Mouse (Mus musculus) CD4-positive, CD25-positive, alpha-beta regulatory T cell, adult 4 months (primary cell): Measurements from ENCODE around the gene Mtr. TPM values are rescaled to one million over a fixed set of nuclear protein-coding genes. Genes with fewer than 3 reads are reported as not detected.
A peak's percentile ranks its signal among the peaks of the same experiment; 100 is the strongest.

Source experiments
- ATAC-seq: one replicate; pipeline ENCODE4 v1.8.0; 2017
- polyA plus RNA-seq, 2 experiments: library from polyadenylated mRNA; unstranded; fragments of 100-300 nt; shearing (Covaris generic); gene quantifications; one replicate each; pipeline ENCODE4 v1.2.1; 2017

Gene Mtr
- polyA plus RNA-seq: 10 to 100 TPM; 19.4 to 29.4 TPM

DNA sequence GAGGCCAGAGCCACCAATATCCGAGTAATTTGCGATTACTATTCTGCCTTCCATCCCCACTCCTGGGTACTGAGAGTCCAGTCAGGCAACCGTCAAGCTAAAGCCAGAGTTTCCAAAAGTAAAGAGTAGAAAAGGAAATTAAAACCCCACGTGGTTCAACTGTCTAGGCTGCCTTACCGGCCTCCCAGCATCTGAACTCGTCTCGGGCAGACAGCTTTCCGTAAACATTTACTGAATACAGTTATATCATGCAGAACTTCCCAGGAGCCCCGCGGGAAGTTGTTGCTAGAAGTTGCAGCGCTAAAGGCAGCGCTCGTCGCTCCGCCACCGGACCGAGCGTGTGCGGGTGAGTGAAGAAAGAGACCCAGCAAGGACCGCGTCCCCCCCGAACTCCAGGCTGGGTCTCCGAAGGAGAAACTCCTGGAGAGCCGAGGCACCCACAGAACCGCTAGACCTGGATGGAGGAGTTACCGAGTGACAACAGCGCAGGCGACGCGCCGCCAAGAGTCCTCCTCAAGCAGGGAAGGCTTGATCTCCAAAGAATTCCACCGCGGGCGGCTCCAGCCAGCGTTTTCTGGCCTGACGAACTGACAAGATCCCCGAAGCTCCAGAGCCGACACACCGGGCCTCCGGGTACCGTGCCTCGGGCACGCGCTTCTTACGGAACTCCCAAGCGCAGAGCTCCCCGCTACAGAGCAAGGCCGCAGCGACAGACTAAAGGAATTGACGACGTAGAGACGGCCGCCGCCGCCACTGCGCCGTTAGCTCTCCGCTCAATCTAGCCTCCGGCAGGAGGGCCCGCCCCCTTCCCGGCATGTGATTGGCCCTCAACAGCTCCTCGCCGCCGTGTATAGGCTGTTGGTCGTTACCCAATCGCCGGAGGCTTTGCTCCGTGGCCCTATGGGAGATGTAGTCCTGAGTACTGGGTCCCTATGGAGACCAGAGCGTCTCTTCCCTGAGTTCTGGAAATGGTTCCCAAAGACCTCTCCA is at the start of gene Mtr:
TSS of gene Mtr (minus strand) at position 723 of the 990 bp plus-strand sequence.
- peak; percentile 99 for ATAC-seq

DNA sequence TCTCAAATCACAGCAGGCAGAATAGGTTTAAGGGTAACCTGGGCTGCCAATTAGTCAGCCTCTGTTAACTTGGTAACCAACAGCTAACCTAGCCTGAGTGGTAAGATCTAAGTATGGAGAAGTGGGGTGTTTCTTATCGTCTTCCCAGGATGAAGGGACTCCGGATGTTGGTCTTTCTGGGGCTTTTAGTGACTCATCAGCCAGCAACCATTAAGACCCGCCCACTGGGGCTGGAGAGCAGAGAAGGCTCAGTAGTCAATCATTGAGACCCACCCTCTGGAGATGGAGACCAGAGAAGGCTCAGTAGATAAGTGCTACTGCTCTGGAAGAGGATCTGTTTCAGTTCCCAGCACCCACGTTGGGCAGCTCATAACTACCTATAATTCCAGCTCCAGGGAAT is 49.4 kb upstream of the Mtr start:
- no peak for ATAC-seq

GRCm38 (mm10) chr13:12305540-12305939 is 47.6 kb upstream of the Mtr start:
- ATAC-seq: no peak

- no peak for ATAC-seq
These were observed 47.1 kb upstream of the Mtr start for GRCm38 (mm10) chr13:12304991-12305390.

DNA sequence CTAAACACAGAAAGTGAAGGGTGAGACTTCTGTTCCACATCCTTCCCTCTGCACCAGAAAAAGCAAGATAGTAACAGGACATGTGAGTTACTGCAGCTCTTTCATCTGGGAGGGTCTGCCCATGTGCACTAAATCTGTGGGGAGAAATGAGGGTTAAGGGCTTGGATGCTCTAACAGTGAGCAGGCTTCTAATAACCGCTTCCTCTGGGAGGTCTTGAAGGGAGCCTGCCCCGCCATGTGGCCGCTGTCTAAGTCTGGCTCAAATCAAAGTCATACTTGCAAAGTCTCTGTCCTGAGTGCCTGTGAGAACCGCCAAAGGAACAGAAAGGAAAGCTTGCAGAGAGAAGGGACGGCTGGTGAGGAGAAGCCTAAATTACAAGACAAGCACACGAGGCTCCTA is 39.9 kb upstream of the Mtr start:
- no peak for ATAC-seq

GRCm38 (mm10) chr13:12296701-12297100 is 38.8 kb upstream of the Mtr start:
- ATAC-seq: no peak

GRCm38 (mm10) chr13:12293810-12294209 is 35.9 kb upstream of the Mtr start:
- ATAC-seq: no peak

DNA sequence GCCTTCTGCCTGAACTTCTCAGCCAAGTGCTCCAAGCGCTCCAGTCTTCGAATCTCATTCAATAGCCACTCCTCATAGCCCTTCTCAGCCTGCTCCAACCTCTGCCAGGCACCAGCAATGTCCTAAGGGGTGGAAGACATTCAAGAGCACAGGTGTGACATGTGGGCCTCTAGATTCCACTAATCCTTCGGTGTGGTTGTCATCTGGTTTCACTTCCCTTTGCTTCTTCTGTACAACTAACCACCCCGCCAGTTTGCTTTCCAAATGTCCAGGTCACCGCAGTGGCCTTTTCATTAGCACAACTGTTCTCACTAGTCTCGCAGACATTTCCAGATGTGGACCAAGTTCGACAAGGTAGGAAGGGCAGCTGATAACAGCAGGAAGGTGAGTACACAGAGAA is 32.8 kb upstream of the Mtr start:
- ATAC-seq: no peak

DNA sequence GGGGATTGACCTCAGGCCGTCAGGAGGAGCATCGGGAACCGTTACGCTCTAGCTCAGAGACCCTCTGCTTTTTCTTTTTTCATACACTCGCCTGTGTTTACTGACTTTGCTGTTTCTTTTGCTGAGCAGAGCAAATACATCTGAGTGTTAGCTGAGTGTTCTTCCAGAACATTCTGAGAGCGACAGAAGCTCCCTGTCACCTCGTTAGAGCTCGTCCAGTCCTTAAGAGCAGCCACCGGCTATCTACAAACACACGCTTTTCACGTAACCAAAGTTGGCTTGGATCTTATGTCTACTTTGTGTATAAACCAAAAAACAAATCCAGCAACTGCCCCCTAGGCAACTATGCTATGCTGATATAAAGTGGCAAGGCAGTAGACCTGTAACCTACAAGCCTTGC is 26.6 kb upstream of the Mtr start:
- ATAC-seq: no peak

DNA sequence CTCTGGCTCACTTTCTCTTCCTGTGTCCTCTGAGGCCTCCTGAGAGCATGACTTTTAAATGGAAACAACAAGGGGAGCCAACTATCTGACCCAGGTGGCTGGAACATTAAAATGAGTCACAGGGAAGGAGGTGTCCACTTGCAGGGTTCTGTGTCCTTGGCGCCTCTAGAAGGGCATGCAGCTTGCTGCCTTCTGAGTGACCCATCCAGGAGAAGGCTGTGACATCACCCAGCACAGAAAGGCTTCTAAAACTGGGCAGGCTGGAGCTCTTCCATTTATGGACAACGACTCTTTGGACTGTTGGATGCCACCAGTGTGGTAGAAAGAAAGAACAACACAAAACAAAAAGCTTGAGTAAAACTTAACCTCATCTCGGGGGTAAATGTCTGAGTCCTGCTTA is 25.9 kb upstream of the Mtr start:
- no peak for ATAC-seq

GRCm38 (mm10) chr13:12274721-12275120 is 16.8 kb upstream of the Mtr start:
- no peak for ATAC-seq

GRCm38 (mm10) chr13:12274220-12274619 is 16.3 kb upstream of the Mtr start:
- no peak for ATAC-seq

GRCm38 (mm10) chr13:12272953-12273352 is 15.0 kb upstream of the Mtr start:
- peak; percentile 68 for ATAC-seq

DNA sequence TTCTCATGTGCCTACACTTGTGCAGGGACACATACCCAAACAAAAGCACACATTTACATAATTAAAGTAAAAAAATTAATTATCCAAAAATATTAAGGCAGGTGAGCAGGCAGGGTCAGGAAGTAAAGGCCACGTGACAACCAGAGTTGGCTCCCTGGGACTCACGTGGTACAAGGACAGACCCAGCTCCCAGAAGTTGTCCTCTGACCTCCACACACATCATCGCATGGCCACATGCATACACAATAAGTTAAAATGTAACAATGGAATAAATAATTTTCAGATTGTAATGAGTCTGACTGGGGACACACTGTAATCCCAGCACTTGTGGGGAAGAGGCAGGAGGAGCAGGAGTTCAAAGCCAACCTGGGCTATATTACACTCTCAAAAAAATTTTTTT is 10.1 kb upstream of the Mtr start:
- no peak for ATAC-seq

DNA sequence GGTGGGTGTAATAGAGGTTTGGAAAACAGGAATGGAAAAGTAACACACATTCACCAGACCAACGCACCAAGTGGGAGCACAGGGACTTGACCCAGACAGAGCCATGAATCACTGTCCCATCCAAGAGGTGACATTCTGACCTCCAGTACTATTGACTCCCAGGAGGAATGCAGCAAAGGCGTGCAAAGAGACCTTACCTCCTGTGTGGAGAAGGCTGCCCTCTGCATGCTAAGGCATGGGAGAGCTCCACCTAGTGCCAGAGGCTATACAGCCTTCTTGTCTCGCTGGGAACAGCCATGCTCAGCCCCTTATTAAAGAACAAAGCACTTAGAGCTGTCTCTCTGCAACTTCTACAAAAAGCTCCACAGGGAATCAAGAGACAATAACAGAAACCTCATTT is 9.2 kb upstream of the Mtr start:
- ATAC-seq: no peak

DNA sequence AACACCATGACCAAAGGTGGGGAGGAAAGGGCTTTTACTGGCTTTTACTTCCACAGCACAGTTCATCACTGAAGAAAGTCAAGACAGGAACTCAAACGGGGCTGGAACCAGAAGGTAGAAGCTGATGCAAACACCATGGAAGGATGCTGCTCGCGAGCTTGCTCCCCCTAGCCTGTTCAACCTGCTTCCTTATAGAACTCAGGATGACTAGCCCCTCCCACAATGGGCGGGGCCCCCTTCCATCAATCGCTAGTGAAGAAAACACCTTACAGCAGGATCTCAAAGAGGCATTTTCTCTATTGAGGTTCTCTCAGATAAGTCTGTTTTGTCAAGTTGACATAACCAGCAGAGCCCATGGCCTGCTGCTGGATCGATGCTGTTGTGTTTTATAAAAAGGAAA is 6.1 kb upstream of the Mtr start:
- ATAC-seq: no peak

- no peak for ATAC-seq
These were observed 3.6 kb upstream of the Mtr start for GRCm38 (mm10) chr13:12261505-12261904.

GRCm38 (mm10) chr13:12256871-12257390 is 982 bp downstream of the Mtr start:
- no peak for ATAC-seq

GRCm38 (mm10) chr13:12255911-12256705 is 1.8 kb downstream of the Mtr start:
- ATAC-seq: no peak

DNA sequence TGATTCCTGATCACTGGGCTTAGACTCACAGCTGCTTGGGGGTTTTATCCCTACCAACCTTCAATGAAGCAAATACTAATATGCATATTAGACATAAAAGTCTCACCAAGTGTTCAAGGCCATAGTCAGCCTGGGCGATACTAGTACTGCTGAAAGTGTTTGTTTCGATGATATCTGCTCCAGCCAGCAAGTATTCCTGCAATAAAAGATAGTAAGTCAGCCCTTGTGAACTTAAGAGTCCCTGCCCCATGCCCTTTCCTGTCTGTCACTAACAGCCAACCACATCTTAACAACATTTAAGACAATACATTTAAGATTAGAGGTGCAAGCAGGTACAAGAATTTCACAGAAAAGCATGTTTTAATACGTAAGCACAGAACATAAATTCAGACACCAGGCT is 7.4 kb downstream of the Mtr start:
- ATAC-seq: no peak

DNA sequence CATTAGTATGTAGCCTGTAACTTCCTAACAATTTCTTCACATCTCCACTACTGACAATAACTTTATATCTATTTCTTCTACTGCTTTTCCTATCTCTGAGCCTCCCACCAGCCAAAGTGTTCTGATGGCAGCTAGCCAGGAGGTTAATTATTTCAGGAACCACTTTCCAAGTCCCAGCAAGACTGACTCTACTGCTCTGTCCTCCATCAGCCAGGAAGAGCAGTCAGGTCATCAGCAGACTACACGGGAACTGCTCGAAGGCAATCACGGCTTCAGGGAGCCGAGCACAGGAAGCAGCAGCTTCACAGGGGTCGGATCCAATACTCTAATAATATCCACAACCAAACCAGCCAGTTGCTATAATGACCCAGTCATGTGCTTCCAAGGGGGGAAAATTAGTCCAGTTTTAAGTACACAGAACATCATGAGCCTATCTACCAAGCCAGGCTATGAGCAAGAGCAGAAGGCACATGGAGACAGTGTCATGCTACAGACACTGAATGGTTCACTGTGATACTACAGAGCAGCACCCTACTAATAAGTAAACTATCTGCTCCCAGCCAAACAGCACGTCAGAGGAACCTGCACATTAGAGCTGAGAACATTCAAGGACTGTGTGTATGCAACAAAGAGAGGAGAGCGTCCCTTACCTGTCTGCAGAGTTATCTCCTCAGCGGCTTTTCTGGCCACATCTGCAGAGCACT is 8.6 kb downstream of the Mtr start:
- no peak for ATAC-seq

- ATAC-seq: no peak
These were observed 12.0 kb downstream of the Mtr start for GRCm38 (mm10) chr13:12245938-12246337.

DNA sequence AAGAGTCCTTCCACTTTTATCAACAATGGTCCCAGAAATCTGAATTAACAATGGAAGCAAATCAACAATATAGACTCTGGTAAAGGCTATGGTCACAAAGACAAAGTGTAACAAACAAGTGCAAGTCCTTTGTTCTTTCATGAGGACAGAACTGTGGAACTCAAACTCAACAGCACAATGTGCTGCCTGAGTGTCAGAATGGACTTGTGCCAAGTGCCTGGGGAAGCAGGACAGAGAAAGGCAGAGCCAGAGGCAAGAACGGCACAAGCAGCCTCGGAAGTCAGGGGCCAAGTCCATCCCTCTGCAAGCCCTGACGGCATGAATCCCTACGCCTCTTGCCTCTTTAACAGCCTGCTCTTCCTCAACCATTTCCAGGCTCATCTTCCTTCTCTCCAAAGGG is 13.9 kb downstream of the Mtr start:
- ATAC-seq: no peak
